Mouse (Mus musculus): ENCODE results near the gene AC140267.1. TPM values are rescaled to one million over a fixed set of nuclear protein-coding genes. Genes with fewer than 3 reads are reported as not detected.

Gene AC140267.1
- polyA plus RNA-seq, 1 experiment from 2014 or later: not detected

GRCm38 (mm10) chr15:80257602-80258239, 22.1 kb downstream of the AC140267.1 start:
- Histone ChIP-seq H3K4me1 (replicated peaks) (peaks cover 50% of the 10 kb centered on the region), H3K4me2 (peak overlapping the region; percentile 99), H3K27me3 (no peaks in the 10 kb centered on the region), H3K27ac (peak overlapping the region; percentile 100), H3K9ac (peak overlapping the region; percentile 100), H3K36me3 (peaks cover 44% of the 10 kb centered on the region), H3K9me3 (no peaks in the 10 kb centered on the region), H3K4me3 (peak overlapping the region; percentile 100)
- WGBS: 37% methylated on average over 4 of the region's 4 CpGs
- no peak for ATAC-seq (ENCODE audit: low FRiP score)

- 75% methylated on average over 11 of the region's 11 CpGs for WGBS
Measured at GRCm38 (mm10) chr15:80258240-80259170, 22.9 kb downstream of the AC140267.1 start.

GRCm38 (mm10) chr15:80259406-80260045, 23.9 kb downstream of the AC140267.1 start:
- H3K4me2 ChIP-seq: no peak overlapping the region
- ATAC-seq (ENCODE audit: low FRiP score): no peak
- H3K4me3 ChIP-seq: no peak overlapping the region
- no peaks in the 10 kb centered on the region for H3K27me3 ChIP-seq
- H3K9ac ChIP-seq: peak overlapping the region; percentile 29; the same call in 1 of the 2 replicates
- WGBS: 73% methylated on average over 8 of the region's 8 CpGs
- H3K9me3 ChIP-seq: no peaks in the 10 kb centered on the region
- peaks cover 50% of the 10 kb centered on the region for H3K4me1 ChIP-seq (replicated peaks)
- H3K27ac ChIP-seq: 0 out of 2 replicates have a peak overlapping the region, but pooled peaks have one; percentile 100
- H3K36me3 ChIP-seq: peaks cover 41% of the 10 kb centered on the region

More at GRCm38 (mm10) chr15:80258240-80259170, 22.9 kb downstream of the AC140267.1 start:
- Histone ChIP-seq H3K27ac (peak overlapping the region; percentile 100), H3K4me2 (peak overlapping the region; percentile 99; the same call in 1 of the 2 replicates), H3K27me3 (no peaks in the 10 kb centered on the region), H3K9me3 (no peaks in the 10 kb centered on the region), H3K4me1 (replicated peaks) (peaks cover 56% of the 10 kb centered on the region), H3K36me3 (peaks cover 41% of the 10 kb centered on the region), H3K4me3 (0 out of 2 replicates have a peak overlapping the region, but pooled peaks have one; percentile 100), H3K9ac (peak overlapping the region; percentile 100; the same call in 1 of the 2 replicates)
- no peak for ATAC-seq (ENCODE audit: low FRiP score)

- peaks cover 52% of the 10 kb centered on the region for H3K4me1 ChIP-seq (replicated peaks)
- WGBS: 19% methylated on average over 3 of the region's 3 CpGs
Measured at GRCm38 (mm10) chr15:80260677-80261076, 25.0 kb downstream of the AC140267.1 start.

GRCm38 (mm10) chr15:80261100-80261499, 25.5 kb downstream of the AC140267.1 start:
- no peak for ATAC-seq (ENCODE audit: low FRiP score)
- H3K4me1 ChIP-seq (replicated peaks): peaks cover 52% of the 10 kb centered on the region
- 86% methylated on average over 7 of the region's 7 CpGs for WGBS
- H3K36me3 ChIP-seq: peaks cover 41% of the 10 kb centered on the region
- H3K9me3 ChIP-seq: no peaks in the 10 kb centered on the region
- H3K27ac ChIP-seq: no peak overlapping the region
- H3K27me3 ChIP-seq: no peaks in the 10 kb centered on the region
- H3K4me2 ChIP-seq: no peak overlapping the region
- no peak overlapping the region for H3K4me3 ChIP-seq
- H3K9ac ChIP-seq: no peak overlapping the region

More at GRCm38 (mm10) chr15:80260677-80261076, 25.0 kb downstream of the AC140267.1 start:
- Histone ChIP-seq H3K36me3 (peaks cover 41% of the 10 kb centered on the region), H3K27ac (0 out of 2 replicates have a peak overlapping the region, but pooled peaks have one; percentile 25), H3K4me3 (no peak overlapping the region), H3K9ac (no peak overlapping the region), H3K9me3 (no peaks in the 10 kb centered on the region), H3K4me2 (no peak overlapping the region), H3K27me3 (no peaks in the 10 kb centered on the region)
- no peak for ATAC-seq (ENCODE audit: low FRiP score)

GRCm38 (mm10) chr15:80263610-80264575, 28.3 kb downstream of the AC140267.1 start, which contains the start of gene Rps19bp1:
TSS of gene Rps19bp1 (minus strand) at chr15:80264315.
- 2% methylated on average over 65 of the region's 66 CpGs for WGBS
- no peaks in the 10 kb centered on the region for H3K27me3 ChIP-seq

GRCm38 (mm10) chr15:80266281-80266680, 30.6 kb downstream of the AC140267.1 start:
- Histone ChIP-seq H3K4me2 (no peak overlapping the region), H3K9me3 (no peaks in the 10 kb centered on the region; the same call in 1 of the 2 replicates), H3K27ac (no peak overlapping the region), H3K4me1 (replicated peaks) (peaks cover 21% of the 10 kb centered on the region), H3K9ac (no peak overlapping the region; the same call in 1 of the 2 replicates), H3K27me3 (no peaks in the 10 kb centered on the region), H3K4me3 (no peak overlapping the region), H3K36me3 (no peaks in the 10 kb centered on the region)
- ATAC-seq (ENCODE audit: low FRiP score): 0 out of 2 replicates have a peak, but pooled peaks have one; percentile 55
- WGBS: 0% methylated on average over 2 of the region's 2 CpGs

More at GRCm38 (mm10) chr15:80263610-80264575, 28.3 kb downstream of the AC140267.1 start, which contains the start of gene Rps19bp1:
- H3K9me3 ChIP-seq: no peaks in the 10 kb centered on the region
- peak; percentile 88 for ATAC-seq (ENCODE audit: low FRiP score)
- H3K4me1 ChIP-seq (replicated peaks): peaks cover 25% of the 10 kb centered on the region
- peak within 1 kb of the TSS; percentile 87 for H3K9ac ChIP-seq
- H3K36me3 ChIP-seq: peaks cover 14% of the 10 kb centered on the region
- peak within 1 kb of the TSS; percentile 88 for H3K4me3 ChIP-seq
- H3K4me2 ChIP-seq: peak within 1 kb of the TSS; percentile 87
- H3K27ac ChIP-seq: peak within 1 kb of the TSS; percentile 69

- no peaks in the 10 kb centered on the region for H3K36me3 ChIP-seq
- peaks cover 19% of the 10 kb centered on the region for H3K4me1 ChIP-seq (replicated peaks)
- H3K27me3 ChIP-seq: peaks cover 14% of the 10 kb centered on the region
- peak; percentile 49; the same call in 1 of the 2 replicates for ATAC-seq (ENCODE audit: low FRiP score)
- no peak overlapping the region for H3K4me2 ChIP-seq
- no peaks in the 10 kb centered on the region; the same call in 1 of the 2 replicates for H3K9me3 ChIP-seq
- no peak overlapping the region for H3K27ac ChIP-seq
- WGBS: 39% methylated on average over 3 of the region's 3 CpGs
- H3K4me3 ChIP-seq: no peak overlapping the region
- H3K9ac ChIP-seq: no peak overlapping the region
Measured at GRCm38 (mm10) chr15:80271858-80272396, 36.3 kb downstream of the AC140267.1 start.

GRCm38 (mm10) chr15:80277107-80277506, 41.5 kb downstream of the AC140267.1 start:
- H3K9ac ChIP-seq: no peak overlapping the region
- peaks cover 20% of the 10 kb centered on the region for H3K27me3 ChIP-seq
- no peak overlapping the region for H3K27ac ChIP-seq
- H3K9me3 ChIP-seq: no peaks in the 10 kb centered on the region
- no peak overlapping the region for H3K4me3 ChIP-seq
- no peak for ATAC-seq (ENCODE audit: low FRiP score)
- WGBS: 47% methylated on average over 9 of the region's 9 CpGs
- H3K4me1 ChIP-seq (replicated peaks): peaks cover 31% of the 10 kb centered on the region
- H3K4me2 ChIP-seq: no peak overlapping the region
- no peaks in the 10 kb centered on the region for H3K36me3 ChIP-seq

- no peak for ATAC-seq (ENCODE audit: low FRiP score)
Measured at GRCm38 (mm10) chr15:80277625-80278024, 42.0 kb downstream of the AC140267.1 start.

More at GRCm38 (mm10) chr15:80277625-80278024, 42.0 kb downstream of the AC140267.1 start:
- Histone ChIP-seq H3K4me1 (replicated peaks) (peaks cover 28% of the 10 kb centered on the region), H3K27me3 (peaks cover 21% of the 10 kb centered on the region), H3K4me3 (no peak overlapping the region), H3K9me3 (no peaks in the 10 kb centered on the region), H3K4me2 (no peak overlapping the region), H3K9ac (no peak overlapping the region), H3K27ac (no peak overlapping the region), H3K36me3 (no peaks in the 10 kb centered on the region)
- 5% methylated on average over 6 of the region's 6 CpGs for WGBS
